Mouse (Mus musculus) urinary bladder, postnatal 10 days (tissue): ENCODE measurements around the gene Tmprss3.

Experiments
- DNase-seq: peaks from one replicate; pipeline ENCODE4 v3.0.0; 2022; ENCODE audit warnings: low spot score

The Tmprss3 gene

DNA sequence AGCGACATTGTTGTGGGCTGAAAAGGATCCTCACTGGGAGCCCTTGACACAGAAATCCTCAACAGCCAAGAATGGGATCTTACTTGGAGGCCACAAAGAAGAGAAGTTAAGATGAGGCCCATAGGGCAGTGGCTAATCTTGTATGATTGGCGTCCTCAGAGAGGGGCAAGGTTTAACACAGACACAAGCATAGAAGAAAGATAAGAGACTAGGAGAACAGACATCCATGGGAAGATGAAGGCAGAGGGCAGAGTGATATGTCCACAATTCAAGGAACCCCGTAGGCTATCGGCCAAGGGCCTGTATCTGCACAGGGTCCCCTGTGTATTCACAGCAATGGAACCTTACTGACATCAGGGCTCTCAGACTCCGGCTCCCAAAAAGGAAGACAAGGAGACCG is 3.6 kb downstream of the Tmprss3 start:
- no peak for DNase-seq

DNA sequence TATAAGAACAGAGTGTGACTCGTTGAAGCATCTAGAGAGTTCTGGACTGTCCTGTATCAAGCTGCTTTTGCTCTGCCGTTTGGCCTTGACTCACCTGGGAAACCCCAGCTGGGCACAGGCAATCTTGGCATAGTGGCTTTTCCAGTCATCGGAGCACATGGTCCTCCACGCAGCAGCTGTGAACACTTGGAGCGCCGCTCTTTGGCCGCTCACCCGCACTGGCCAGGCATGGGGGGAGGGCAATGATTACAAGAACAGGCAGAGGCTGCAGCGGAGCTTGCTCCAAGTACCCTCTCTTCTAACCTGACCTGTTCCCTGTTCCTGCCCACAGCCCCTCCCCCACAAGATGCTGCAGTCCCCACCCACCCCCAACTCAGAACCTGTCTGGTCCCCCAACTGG is 5.4 kb downstream of the Tmprss3 start:
- DNase-seq: no peak

DNA sequence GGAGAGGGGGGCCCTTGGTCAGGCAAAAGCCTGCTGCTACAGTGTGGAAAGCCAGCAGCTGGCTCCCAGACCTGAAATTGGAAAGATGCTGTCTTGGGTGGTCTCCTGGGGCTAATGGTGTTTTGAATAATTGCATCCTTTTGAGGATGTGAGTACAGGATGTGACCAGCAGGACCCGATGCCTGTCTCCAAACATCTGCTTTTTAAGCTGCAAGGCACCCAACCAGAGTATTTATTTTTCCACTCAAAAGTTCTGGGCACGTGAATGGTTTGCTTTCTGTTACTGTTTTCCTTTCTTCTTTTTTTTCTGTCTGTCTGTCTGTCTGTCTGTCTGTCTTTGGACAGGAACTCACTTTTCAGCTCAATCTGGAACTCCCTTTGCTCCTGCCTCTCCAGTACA is 6.1 kb downstream of the Tmprss3 start:
- no peak for DNase-seq

DNA sequence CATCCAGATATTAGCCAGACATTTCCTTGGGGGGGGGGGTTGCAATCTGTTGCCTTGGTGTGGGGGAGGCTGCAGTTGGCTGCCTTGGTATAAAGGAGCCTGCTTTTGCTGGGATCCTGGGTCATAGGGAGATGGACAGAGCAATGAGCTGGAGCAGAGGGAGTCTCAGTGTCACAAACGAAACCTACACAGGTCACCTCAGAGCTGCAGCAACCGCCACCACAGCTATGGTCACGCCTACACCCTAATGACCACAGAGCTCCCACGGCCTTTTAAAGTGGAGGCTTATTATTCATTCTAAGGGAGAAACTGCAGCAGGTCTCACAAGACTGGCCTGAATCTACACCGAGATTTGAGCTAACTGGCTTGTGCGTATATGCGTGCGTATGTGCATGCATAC is 7.0 kb downstream of the Tmprss3 start:
- no peak for DNase-seq

DNA sequence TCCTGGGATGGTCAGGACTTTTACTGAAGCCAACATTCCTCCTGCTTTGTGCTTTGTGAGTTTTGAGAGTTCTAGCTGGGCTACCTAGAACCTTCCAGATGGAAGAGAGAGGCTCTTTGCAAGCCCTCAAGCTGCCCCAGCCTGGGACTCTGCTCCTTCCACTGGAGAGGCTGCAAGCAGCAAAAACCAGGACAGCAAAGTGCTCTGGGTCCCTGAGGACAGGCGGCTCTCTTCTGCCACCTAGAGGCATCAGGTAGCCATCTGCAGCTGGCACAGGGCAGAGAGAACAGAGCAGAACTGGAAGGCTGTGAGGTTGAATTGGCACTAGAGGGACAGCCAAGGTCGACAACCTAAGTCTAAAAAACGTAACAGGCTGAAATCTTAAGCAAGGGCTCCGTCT is 11.4 kb downstream of the Tmprss3 start:
- DNase-seq: no peak

DNA sequence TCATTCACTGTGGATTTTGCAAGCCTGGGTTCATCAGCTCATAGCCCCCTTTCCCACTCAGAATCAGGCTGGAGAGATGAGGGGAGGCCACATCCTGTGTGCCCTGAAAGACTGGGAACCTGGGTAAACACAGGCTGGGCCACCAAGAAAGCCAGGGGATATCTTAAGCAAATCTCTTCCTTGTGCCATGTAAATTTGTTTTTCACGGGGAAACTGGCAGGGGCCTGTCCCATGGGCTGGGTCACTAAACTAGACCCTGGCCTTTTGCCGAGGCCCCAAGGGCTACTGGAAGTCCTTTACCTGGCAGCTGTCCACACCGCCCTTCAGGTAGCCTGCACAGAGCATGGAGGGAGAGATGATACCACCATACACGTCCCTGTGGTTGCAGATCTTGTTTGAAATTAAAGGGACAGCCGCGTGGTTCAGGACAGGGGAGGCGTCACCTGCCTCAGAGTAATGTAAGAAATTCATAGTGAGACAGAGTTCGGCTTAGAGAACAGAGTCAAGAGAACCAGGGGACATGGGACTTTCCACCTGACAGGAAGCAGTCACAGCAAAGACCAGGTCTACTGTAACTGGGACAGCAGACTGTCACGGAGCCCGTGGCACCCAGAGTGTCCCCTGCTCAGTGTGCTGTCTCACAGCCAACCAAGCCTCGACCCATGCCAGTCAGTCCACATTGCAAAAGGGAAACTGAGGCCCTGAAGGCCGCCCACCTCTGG is 14.3 kb downstream of the Tmprss3 start:
- no peak for DNase-seq

DNA sequence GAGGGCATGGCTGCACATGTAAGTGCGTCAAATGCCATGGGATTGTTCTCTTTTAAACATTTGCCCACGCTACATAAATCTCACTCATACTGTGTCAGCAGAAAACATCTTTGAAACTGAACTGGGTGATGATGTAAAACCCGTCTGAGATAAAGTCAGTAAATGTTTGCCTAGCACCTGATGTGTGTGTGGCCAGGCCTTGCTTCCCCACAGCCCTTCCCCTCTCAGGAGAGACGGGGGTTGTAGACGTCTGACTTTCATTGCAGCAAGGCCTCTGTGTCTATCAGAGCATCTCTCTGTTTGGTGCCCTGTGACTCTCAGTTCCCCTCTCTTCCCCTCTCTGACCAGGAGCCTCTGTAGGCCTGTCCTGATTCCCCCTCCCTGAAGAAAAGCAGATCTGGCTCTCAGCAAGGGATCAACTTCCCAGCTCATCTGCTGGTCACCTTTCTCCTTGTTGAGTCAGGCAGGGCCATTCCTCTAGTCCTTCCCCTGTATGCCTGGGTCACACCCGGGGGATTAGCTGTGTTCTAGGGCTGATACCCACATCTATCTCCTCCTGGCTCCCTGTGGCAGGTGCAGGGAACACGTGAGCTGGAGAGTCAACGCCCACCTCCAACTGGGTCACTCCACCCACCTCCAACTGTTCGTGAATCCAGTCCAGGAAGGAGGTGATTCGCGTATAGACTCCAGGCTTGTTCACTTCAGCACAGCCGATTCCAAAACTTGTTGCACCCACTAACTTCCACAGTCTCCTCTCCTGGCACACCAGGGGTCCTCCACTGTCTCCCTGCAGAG is 15.4 kb downstream of the Tmprss3 start:
- no peak for DNase-seq

DNA sequence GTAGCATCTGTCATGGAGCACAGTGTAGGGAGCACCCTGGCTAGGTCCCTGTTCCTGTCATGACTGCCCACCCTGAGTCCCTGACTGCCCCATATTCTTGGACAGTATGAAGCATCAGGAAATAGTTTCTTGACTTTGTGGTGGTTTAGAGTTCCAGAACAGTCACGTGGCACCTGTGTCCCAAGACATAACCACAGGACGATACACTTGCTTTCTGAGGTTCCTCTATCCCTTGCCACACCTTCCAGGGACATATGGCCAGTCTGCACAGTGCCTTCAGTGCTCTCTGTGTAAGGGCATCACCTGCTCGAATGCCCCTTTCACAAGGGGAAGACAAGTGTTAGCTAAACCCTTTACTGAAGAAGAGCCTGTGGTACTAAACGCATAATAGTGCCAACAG is 17.3 kb downstream of the Tmprss3 start:
- no peak for DNase-seq

DNA sequence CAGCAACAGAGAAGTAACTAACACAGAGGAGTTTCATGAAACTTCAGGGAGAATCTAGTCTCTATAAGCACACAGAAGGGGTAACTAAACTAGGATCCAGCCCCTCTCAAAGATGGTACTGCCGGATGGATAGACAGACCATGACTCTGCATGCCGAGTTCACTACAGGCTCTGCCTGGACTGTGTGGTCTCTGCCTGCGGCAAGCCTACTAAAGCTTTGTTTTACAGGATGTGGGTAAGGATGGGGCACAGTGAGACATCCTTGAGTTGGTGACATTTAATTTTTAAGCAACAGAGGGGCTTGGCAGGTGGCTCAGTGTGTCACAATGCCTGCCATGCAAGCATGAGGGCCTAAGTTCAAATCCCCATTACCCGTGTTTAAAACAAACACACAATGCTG is 22.5 kb downstream of the Tmprss3 start:
- DNase-seq: no peak

DNA sequence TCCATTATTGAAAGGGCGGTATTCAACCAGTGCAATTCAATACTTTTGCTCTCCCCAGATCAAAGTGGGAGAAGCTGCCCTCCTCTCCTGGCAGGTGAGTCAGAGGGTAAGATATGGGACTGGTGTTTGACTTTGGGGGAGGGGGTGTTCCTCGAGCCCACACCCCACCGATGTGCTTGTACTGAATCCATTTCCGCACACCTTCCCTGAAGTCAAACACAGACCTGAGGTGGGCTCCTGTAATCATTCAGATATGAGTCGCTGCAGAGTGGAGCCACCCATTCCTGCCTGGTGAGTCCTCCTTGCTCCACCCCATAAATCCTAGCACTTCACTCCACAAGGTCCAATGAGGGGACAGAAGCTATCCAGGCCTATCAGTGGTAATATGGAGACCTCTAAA is 29.0 kb downstream of the Tmprss3 start:
- no peak for DNase-seq

DNA sequence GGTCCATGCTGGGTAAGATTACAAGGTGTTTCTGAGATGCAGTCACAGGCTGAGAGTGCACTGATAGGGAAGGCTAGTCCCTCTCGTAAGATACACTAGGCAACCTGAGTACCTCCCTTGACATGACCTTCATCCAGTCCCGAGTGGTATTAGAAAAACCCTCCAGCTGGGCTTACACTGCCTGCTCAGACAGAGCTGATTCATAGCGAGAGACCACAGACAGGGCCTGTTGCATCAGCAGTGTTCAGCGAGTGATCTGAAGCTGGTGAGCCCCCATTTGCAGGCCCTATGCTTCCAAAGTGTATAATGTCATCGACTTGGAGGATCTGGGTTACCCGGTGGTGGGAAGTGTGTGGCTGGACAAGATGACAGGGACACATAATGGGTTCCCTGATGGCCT is 33.6 kb downstream of the Tmprss3 start, which contains the start of gene Tff1:
Gene Tff1 (minus strand): TSS at position 151 of the 400 bp plus-strand sequence.
- DNase-seq: no peak

DNA sequence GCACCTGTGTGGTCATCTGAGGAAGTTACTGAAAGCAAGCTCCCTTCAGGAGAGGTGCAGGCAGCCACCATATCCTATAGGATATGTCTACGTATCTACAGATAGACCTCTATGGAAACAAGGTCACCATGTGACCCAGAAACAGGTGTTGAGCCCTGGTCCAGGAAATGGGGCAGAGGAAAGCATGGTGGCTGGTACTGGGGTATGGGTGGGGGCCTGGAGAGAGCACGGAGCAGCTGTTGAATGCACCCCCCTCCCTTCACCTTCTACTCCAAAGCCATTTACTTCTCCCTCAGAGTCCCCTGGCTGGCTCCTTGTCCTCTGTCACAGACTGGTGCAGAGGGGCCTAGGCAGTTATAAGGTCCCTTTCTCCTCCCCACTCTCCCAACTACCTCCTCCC is 35.0 kb downstream of the Tmprss3 start:
- no peak for DNase-seq

DNA sequence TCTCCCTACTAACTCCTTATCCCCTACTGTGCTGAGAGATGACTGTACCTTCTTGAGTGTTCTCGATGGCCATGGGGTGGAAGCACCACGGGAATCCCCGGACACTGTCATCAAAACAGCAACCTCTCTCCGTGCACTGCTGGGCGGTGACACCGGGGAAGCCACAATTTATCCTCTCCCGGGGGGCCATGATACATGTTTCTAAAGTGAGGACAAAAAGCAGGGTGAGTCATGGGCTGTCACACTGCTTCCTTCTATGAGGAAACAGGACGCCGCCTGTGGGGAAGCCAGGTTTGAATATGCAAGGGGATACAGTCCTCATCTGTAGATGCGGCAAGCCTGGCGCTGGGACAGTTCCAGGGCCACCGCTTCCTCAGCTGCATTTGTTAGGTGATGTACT is 36.2 kb downstream of the Tmprss3 start:
- no peak for DNase-seq

DNA sequence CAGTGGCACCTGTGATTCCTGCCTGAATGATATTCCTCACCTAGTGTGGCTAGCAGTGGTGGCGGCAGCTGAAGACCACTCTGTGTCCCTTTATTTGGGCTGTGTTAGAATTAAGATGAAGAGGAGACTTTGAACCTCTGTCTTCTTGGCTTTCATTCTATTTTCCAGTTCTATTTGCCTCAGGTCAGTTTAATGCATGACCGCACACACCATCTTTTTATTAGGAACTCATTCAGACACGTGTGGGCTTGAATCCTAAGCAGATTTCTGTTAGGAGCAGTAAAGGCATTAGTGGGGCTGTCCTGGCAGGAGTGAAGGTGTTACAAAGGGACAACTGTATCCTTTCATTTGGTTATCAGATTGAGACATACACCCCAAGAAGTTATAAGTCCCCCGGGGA is 38.5 kb downstream of the Tmprss3 start:
- DNase-seq: no peak

DNA sequence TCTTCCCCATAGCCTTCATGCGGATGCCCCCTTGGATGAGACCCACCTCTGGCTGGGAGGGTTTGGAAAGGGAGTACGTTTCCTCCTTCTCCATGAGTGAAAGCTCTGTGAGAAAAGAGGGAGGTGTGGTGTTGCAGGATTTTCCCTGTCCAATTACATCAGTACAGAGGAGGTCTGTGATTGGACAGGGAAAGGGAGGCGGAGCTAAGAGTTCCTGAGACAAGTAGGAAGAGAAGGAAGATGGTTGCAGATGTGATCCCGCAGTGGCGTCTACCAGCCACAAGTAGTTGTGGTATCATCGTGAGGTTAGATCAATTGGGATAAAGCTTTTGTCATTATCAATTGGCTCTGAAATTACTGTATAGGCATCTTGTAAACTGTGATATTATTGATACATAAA is 40.9 kb downstream of the Tmprss3 start:
- no peak for DNase-seq

DNA sequence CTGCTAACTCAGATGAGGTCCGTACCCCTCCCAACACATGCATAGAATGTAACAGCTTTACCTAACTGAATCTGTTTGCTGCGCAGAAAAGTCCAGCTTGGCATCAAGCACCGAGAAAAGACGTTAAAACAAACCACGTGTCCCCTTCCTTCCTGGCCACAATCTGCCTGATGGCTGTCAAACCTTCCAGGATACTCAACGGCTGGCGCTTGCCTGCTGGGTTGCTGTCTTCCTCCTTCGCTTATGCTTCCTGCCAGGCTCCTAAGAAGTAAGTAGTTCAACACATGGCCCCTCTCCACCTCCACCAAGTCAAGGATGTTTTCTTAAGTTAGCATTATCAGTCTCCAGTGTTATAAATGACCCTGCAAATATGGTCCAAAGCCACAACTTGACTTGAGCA is 45.0 kb downstream of the Tmprss3 start:
- DNase-seq: no peak

DNA sequence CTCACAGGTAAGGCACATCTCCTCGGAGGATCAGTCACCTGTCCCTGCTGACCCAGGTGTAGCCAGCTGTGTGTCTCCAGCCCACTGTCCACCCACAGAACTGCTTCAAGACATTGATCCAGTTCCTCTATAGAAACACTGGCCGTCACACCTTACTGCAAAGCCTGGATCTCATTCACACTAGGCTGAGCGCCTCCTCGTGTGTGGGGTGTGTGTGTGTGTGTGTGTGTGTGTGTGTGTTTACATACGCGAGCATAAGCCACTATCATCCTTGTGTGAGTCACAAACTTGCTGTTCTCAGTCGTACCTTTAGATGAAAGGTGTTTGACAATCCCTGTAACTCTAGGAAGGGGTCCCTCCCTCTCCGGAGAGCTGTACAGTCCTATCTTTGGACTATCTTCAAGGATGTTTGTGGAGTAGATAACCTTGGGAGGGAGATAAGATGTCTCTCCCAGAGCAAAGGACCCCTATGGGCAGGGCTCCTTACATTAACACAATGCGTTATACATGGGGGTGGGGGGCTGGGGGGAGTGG is 45.7 kb downstream of the Tmprss3 start:
- no peak for DNase-seq

DNA sequence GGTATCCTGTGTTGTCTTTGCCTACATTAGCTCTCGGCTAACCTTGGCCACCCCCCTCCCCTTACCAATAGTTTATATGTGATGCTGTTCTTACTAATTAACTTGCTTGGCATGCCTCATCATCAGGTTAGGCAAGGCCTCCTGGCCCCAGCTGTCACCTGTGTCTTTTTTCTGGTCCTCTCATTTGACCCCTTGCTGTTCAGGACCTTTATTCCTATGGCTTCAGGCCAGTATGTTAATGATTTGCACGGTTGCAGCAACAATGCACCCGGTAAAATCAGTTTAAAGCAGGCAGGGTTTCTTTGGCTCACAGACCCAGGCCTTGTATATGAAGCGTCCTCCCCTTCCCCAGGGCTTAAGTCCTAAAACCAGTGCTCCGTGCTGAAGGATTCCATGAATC is 46.3 kb downstream of the Tmprss3 start:
- no peak for DNase-seq

DNA sequence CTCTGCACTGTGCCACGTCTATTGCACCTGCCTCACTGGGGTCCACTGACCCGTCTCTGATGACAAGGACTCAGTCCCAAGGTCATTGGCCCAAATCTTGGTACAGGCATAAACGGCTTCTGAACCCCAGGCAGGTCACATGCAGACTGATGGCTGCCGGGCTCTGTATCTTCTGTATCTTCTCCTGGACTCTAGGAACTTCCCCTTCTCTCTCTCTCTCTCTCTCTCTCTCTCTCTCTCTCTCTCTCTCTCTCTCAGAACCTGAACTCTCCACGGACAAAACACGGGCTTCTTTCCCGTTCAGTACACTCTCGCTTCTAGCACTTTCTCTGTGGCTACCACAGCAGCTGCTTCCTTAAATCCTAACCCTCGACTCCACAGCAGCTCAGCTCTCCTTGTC is 52.8 kb downstream of the Tmprss3 start:
- DNase-seq: no peak

DNA sequence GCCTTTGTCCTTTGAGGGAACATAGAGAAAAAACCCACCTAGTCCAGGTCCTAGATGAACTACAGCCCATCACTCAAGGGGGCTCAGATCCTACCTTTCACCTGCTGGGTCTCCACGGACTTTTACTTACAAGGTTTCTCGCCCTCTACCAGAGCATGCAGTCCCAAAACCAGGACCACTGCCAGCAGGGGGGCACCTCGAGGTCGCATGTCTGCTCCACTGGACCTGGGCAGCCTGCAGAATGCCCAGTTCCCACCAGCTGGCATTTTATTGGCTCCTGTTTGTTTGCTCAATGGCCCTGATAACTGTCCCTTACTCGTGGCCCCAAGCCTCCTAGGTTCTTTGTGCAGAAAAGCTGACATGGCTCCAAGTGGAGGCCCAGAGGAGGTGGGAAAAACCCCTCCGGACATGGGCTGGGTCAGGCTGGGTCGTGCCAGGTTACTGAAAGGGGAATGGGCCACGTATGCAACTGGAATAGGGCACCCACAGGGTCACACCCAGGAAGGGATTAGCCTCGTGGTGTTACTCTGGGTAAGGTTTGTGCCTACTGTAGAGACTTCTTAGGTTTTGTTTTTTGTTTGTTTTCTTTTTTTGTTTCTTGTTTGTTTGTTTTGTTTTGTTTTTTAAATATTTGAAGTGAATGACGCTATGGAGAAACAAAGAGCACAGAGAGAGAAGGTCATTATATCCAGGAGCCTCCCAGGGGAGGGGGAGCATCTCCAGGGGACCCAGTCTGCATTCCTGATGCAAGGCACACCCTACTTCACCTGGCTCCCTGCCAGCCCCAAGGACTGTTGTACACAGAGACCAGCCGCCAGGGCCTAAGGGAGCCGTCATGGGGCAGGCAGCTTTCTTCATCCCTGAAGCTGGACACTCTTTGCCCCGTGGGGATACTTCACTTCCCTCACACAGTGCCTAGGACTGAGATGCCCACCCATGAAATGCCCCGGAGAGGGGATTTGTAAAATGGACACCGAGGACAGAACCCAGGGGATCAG is 54.4 kb downstream of the Tmprss3 start, which contains the start of gene Tff2:
Gene Tff2 (minus strand): TSS at position 243 of the 998 bp plus-strand sequence.
- no peak for DNase-seq

DNA sequence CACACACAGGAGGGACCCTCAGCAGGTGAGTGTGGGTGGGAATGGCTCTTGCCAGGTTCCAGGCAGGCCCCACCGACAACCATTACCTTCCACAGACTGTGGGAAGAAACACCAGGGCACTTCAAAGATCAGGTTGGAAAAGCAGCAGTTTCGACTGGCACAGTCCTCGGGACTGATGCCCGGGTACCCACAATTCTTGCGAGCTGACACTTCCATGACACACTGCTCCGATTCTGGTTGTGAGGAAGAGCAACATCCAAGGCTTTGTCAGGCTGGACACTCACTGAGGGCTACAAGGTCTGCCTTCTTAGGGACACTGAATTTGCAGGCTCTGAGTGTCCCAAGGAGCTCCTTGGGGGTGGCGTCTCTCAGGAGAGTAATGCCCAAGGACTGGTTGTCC is 56.7 kb downstream of the Tmprss3 start:
- DNase-seq: no peak

DNA sequence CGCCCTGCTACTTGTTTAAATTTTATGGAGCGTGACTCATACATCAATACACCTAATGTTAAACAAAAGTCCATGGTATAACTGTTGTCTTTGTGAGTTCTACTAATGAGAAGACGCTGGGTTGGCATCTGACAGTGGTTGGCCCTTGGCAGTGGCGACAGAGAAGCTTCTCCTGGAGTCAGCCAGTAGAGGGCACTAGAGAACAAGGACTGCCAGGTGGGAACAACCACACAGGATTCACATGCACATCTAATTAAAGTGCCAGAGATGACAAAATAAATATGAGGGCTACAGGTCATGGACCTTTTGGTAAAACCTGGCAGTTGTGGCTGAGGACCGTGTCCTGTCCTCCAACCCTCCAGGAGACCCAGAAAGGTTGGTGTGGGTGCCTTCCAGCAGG is 60.4 kb downstream of the Tmprss3 start:
- no peak for DNase-seq
